Mouse (Mus musculus) spleen, postnatal 10 days (tissue): ENCODE data around the gene Upf3b.
"Not testable (repeated sequence)": the region's sequence is repeated elsewhere in the genome, so short reads cannot be mapped to it uniquely, and the experiment has no call there.

Experiments
- DNase-seq, 2 experiments: peaks; one replicate each; pipeline ENCODE4 v3.0.0; 2021 to 2022; ENCODE audit warnings: low spot score in 2 of 2

The Upf3b gene

GRCm38 (mm10) chrX:37080345-37080744 lies 29.8 kb downstream of the Upf3b start:
- not testable (repeated sequence) for DNase-seq

GRCm38 (mm10) chrX:37076651-37077050 lies 33.5 kb downstream of the Upf3b start:
- no peak for DNase-seq

GRCm38 (mm10) chrX:37074262-37074892 lies 35.7 kb downstream of the Upf3b start:
- peak; percentile 51 to 71 for DNase-seq

- no peak for DNase-seq
Observed at GRCm38 (mm10) chrX:37068766-37069165, 41.4 kb downstream of the Upf3b start.

GRCm38 (mm10) chrX:37067299-37067698 lies 42.8 kb downstream of the Upf3b start:
- DNase-seq, result no peak

GRCm38 (mm10) chrX:37063902-37064301 lies 46.2 kb downstream of the Upf3b start:
- DNase-seq, result no peak

GRCm38 (mm10) chrX:37048890-37049823 lies 61.0 kb downstream of the Upf3b start:
- peak in 1 of 2 experiments; percentile 11 for DNase-seq

GRCm38 (mm10) chrX:37048066-37048889 lies 61.8 kb downstream of the Upf3b start, which contains the start of gene Sowahd:
TSS of gene Sowahd (plus strand) at chrX:37048845.
- no peak for DNase-seq

GRCm38 (mm10) chrX:37042726-37043125 lies 67.4 kb downstream of the Upf3b start:
- peak; percentile 38 to 69 for DNase-seq
